In genomic region chr15:103300560-103300959, GRCm38 (mm10) we compare ENCODE assay signal across 7 mouse cellular contexts. TPM values are rescaled to one million over a fixed set of nuclear protein-coding genes. Genes with fewer than 3 reads are reported as not detected.
DNase-seq lines count a peak whose midpoint lies in the region; ATAC-seq and TF ChIP-seq lines count a peak whose summit lies in the region.

No protein-coding gene starts in this region.

- TF ChIP-seq CTCF in left cerebral cortex, adult 2 months (IDR thresholded peaks at IDR 0.05) = no peak
- TF ChIP-seq CTCF in olfactory bulb, adult 2 months (IDR thresholded peaks at IDR 0.05; ENCODE audit: insufficient read depth, low read depth, low read length) = no peak

- peaks cover 69% of the 10 kb centered on the region for H3K4me1 ChIP-seq in forebrain, embryonic 11.5 days (replicated peaks; ENCODE audit: control insufficient read depth, insufficient read depth, low read length)
- peaks cover 98% of the 10 kb centered on the region for H3K4me1 ChIP-seq in limb, embryonic 10.5 days
- H3K4me1 ChIP-seq in olfactory bulb, adult 2 months (ENCODE audit: control insufficient read depth, insufficient read depth, low read length) = peaks cover 62% of the 10 kb centered on the region

- no peaks in the 10 kb centered on the region for H3K27me3 ChIP-seq in forebrain, embryonic 11.5 days (ENCODE audit: control insufficient read depth, insufficient read depth, low read length)
- no peaks in the 10 kb centered on the region for H3K27me3 ChIP-seq in limb, embryonic 10.5 days (ENCODE audit: low read depth, poor library complexity, severe bottlenecking)

- H3K4me3 ChIP-seq in left cerebral cortex, adult 2 months = no peak overlapping the region
- no peak overlapping the region for H3K4me3 ChIP-seq in forebrain, embryonic 11.5 days (ENCODE audit: low read depth, low read length)
- peak overlapping the region; percentile 41 for H3K4me3 ChIP-seq in limb, embryonic 10.5 days
- peak overlapping the region; percentile 34 for H3K4me3 ChIP-seq in olfactory bulb, adult 2 months (ENCODE audit: insufficient read depth, low read depth, low read length)

- no peak; the same call in 1 of the 2 replicates for ATAC-seq in forebrain, embryonic 11.5 days (replicated peaks; ENCODE audit: low FRiP score)

- WGBS in forebrain, embryonic 11.5 days = 4% methylated on average over 2 of the region's 2 CpGs
- 3% methylated on average over 2 of the region's 2 CpGs for WGBS in limb, embryonic 10.5 days
- WGBS in olfactory bulb, adult 2 months = 14% methylated on average over 2 of the region's 2 CpGs

- no peak for TF ChIP-seq POLR2A in olfactory bulb, adult 2 months (IDR thresholded peaks at IDR 0.05; ENCODE audit: insufficient read depth, low read depth, low read length)

- intact Hi-C loops in left cerebral cortex, adult 2 months (cut with DNase I) = loop anchor here (10.0 kb wide), 1 partner anchor 556 kb away; no protein-coding TSS in a partner anchor
- intact Hi-C loops in left cerebral cortex, postnatal 4 days (cut with DNase I) = no loop called here

- peak overlapping the region; percentile 56 for H3K4me2 ChIP-seq in forebrain, embryonic 11.5 days (ENCODE audit: low read depth, low read length, severe bottlenecking)

- DNase-seq in left cerebral cortex, adult 2 months (ENCODE audit: extremely low spot score in 1 of 2, low spot score in 2 of 2) = peak in 1 of 2 experiments; percentile 19
- no peak for DNase-seq in left cerebral cortex, postnatal 4 days
- DNase-seq in forebrain, embryonic 11.5 days (ENCODE audit: low spot score) = no peak
- DNase-seq in limb, embryonic 10.5 days (ENCODE audit: low spot score) = peak; percentile 58
- DNase-seq in spleen, postnatal 36 days (ENCODE audit: low spot score in 2 of 2) = no peak
- no peak for DNase-seq in adrenal gland, postnatal 36 days

- no peaks in the 10 kb centered on the region for H3K36me3 ChIP-seq in forebrain, embryonic 11.5 days (ENCODE audit: control insufficient read depth, insufficient read depth, low read length)
- peaks cover 29% of the 10 kb centered on the region for H3K36me3 ChIP-seq in limb, embryonic 10.5 days

- no peaks in the 10 kb centered on the region for H3K9me3 ChIP-seq in forebrain, embryonic 11.5 days (ENCODE audit: control insufficient read depth, low read length)
- H3K9me3 ChIP-seq in limb, embryonic 10.5 days (replicated peaks) = no peaks in the 10 kb centered on the region

- peak overlapping the region; percentile 91 for H3K27ac ChIP-seq in left cerebral cortex, adult 2 months
- H3K27ac ChIP-seq in forebrain, embryonic 11.5 days (ENCODE audit: low read depth, low read length) = peak overlapping the region; percentile 99
- H3K27ac ChIP-seq in limb, embryonic 10.5 days = peak overlapping the region; percentile 94
- peak overlapping the region; percentile 80 for H3K27ac ChIP-seq in olfactory bulb, adult 2 months (ENCODE audit: insufficient read depth, low read depth, low read length)

- peak overlapping the region; percentile 60 for H3K9ac ChIP-seq in forebrain, embryonic 11.5 days (ENCODE audit: low read length)

RNA-seq across cellular contexts. Expression of gene Gpr84, which starts 9.9 kb away (rescaled TPM):
- under 1 TPM; 0.40 to 0.66 TPM for total RNA-seq in left cerebral cortex, adult 2 months (2021)
- total RNA-seq in left cerebral cortex, postnatal 4 days (2021) = under 1 TPM; 0.44 to 0.46 TPM
- polyA plus RNA-seq in forebrain, embryonic 11.5 days (2014; fragmentation: Nextera tagmentation; extraction: Ambion mirVana) = not detected in 2 replicates
- 0.28 and 0.30 TPM in 2 replicates for polyA plus RNA-seq in limb, embryonic 10.5 days (2016; fragmentation: Nextera tagmentation; extraction: Ambion mirVana)
- not detected in 2 replicates for polyA plus RNA-seq in olfactory bulb, adult 2 months (2012; ENCODE audit: insufficient read depth, insufficient read length, low replicate concordance, missing spikeins)
- total RNA-seq in adrenal gland, postnatal 36 days (2021) = not detected

RNA-seq across cellular contexts. Expression of gene Copz1, which starts 28.0 kb away (rescaled TPM):
- total RNA-seq in left cerebral cortex, adult 2 months (2021) = 10 to 100 TPM; 85.5 to 93.0 TPM
- 100 to 1,000 TPM; 105 to 107 TPM for total RNA-seq in left cerebral cortex, postnatal 4 days (2021)
- polyA plus RNA-seq in forebrain, embryonic 11.5 days (2014; fragmentation: Nextera tagmentation; extraction: Ambion mirVana) = 265 TPM in 2 replicates
- polyA plus RNA-seq in limb, embryonic 10.5 days (2016; fragmentation: Nextera tagmentation; extraction: Ambion mirVana) = 305 and 309 TPM in 2 replicates
- not detected in 2 replicates for polyA plus RNA-seq in olfactory bulb, adult 2 months (2012; ENCODE audit: insufficient read depth, insufficient read length, low replicate concordance, missing spikeins)
- 100 to 1,000 TPM; 144 to 150 TPM for total RNA-seq in adrenal gland, postnatal 36 days (2021)

RNA-seq across cellular contexts. Expression of gene Zfp385a, which starts 39.3 kb away (rescaled TPM):
- total RNA-seq in left cerebral cortex, adult 2 months (2021) = 10 to 100 TPM; 66.1 to 77.5 TPM
- total RNA-seq in left cerebral cortex, postnatal 4 days (2021) = 10 to 100 TPM; 47.8 to 52.7 TPM
- 27.4 and 27.8 TPM in 2 replicates for polyA plus RNA-seq in forebrain, embryonic 11.5 days (2014; fragmentation: Nextera tagmentation; extraction: Ambion mirVana)
- polyA plus RNA-seq in limb, embryonic 10.5 days (2016; fragmentation: Nextera tagmentation; extraction: Ambion mirVana) = 22.1 and 22.8 TPM in 2 replicates
- polyA plus RNA-seq in olfactory bulb, adult 2 months (2012; ENCODE audit: insufficient read depth, insufficient read length, low replicate concordance, missing spikeins) = not detected in 2 replicates
- total RNA-seq in adrenal gland, postnatal 36 days (2021) = 10 to 100 TPM; 11.8 to 13.3 TPM

RNA-seq across cellular contexts. Expression of gene Nfe2, which starts 42.4 kb away (rescaled TPM):
- not detected for total RNA-seq in left cerebral cortex, adult 2 months (2021)
- total RNA-seq in left cerebral cortex, postnatal 4 days (2021) = not detected
- polyA plus RNA-seq in forebrain, embryonic 11.5 days (2014; fragmentation: Nextera tagmentation; extraction: Ambion mirVana) = 6.6 and 7.6 TPM in 2 replicates
- polyA plus RNA-seq in limb, embryonic 10.5 days (2016; fragmentation: Nextera tagmentation; extraction: Ambion mirVana) = 5.9 and 6.1 TPM in 2 replicates
- not detected in 2 replicates for polyA plus RNA-seq in olfactory bulb, adult 2 months (2012; ENCODE audit: insufficient read depth, insufficient read length, low replicate concordance, missing spikeins)
- total RNA-seq in adrenal gland, postnatal 36 days (2021) = under 1 TPM; 0.16 to 0.43 TPM

Comparison
In these comparisons a context has a peak if more than half of its experiments do, and no peak if none do; other contexts are left out.
1. H3K4me3 ChIP-seq: peak in limb, embryonic 10.5 days (single experiment) and olfactory bulb, adult 2 months (single experiment); none in left cerebral cortex, adult 2 months (single experiment) and forebrain, embryonic 11.5 days (single experiment).
2. Peak in every context shown above with its lines, with median percentiles within 50 percentile points of each other: H3K27ac ChIP-seq.